Mouse (Mus musculus): Measurements from ENCODE around the gene Muc5b. TPM values are rescaled to one million over a fixed set of nuclear protein-coding genes. Genes with fewer than 3 reads are reported as not detected.
"Not testable (repeated sequence)": the region's sequence is repeated elsewhere in the genome, so short reads cannot be mapped to it uniquely, and the experiment has no call there.

Gene Muc5b
- not detected in 2 replicates for polyA plus RNA-seq (2012; rRNA removed)

GRCm38 (mm10) chr7:141838779-141839178, at the start of gene Muc5b:
Gene Muc5b (plus strand): TSS chr7:141839070.
- DNase-seq (ENCODE audit: low spot score): no peak

- DNase-seq (ENCODE audit: low spot score): no peak
These were observed 44.6 kb upstream of the Muc5b start for GRCm38 (mm10) chr7:141794251-141794650.

- no peak for DNase-seq (ENCODE audit: low spot score)
These were observed 35.7 kb upstream of the Muc5b start for GRCm38 (mm10) chr7:141803206-141803605.

GRCm38 (mm10) chr7:141805384-141805783, 33.5 kb upstream of the Muc5b start:
- DNase-seq (ENCODE audit: low spot score): no peak

- not testable (repeated sequence) for DNase-seq (ENCODE audit: low spot score)
These were observed 31.0 kb upstream of the Muc5b start for GRCm38 (mm10) chr7:141807823-141808222.

GRCm38 (mm10) chr7:141809933-141810332, 28.9 kb upstream of the Muc5b start:
- DNase-seq (ENCODE audit: low spot score): not testable (repeated sequence)

- no peak for DNase-seq (ENCODE audit: low spot score)
These were observed 25.5 kb upstream of the Muc5b start for GRCm38 (mm10) chr7:141813321-141813720.

- no peak for DNase-seq (ENCODE audit: low spot score)
These were observed 23.5 kb upstream of the Muc5b start for GRCm38 (mm10) chr7:141815361-141815760.

- no peak for DNase-seq (ENCODE audit: low spot score)
These were observed 21.4 kb upstream of the Muc5b start for GRCm38 (mm10) chr7:141817355-141818075.

GRCm38 (mm10) chr7:141818267-141818666, 20.6 kb upstream of the Muc5b start:
- no peak for DNase-seq (ENCODE audit: low spot score)

GRCm38 (mm10) chr7:141822582-141823261, 16.1 kb upstream of the Muc5b start:
- DNase-seq (ENCODE audit: low spot score): no peak

GRCm38 (mm10) chr7:141823699-141824098, 15.2 kb upstream of the Muc5b start:
- DNase-seq (ENCODE audit: low spot score): no peak

- no peak for DNase-seq (ENCODE audit: low spot score)
These were observed 14.5 kb upstream of the Muc5b start for GRCm38 (mm10) chr7:141824398-141824797.

- DNase-seq (ENCODE audit: low spot score): no peak
These were observed 2.9 kb upstream of the Muc5b start for GRCm38 (mm10) chr7:141835941-141836340.

GRCm38 (mm10) chr7:141836423-141836822, 2.4 kb upstream of the Muc5b start:
- no peak for DNase-seq (ENCODE audit: low spot score)

GRCm38 (mm10) chr7:141840354-141840753, 1.5 kb downstream of the Muc5b start:
- DNase-seq (ENCODE audit: low spot score): no peak

- no peak for DNase-seq (ENCODE audit: low spot score)
These were observed 22.2 kb downstream of the Muc5b start for GRCm38 (mm10) chr7:141861046-141861445.

- no peak for DNase-seq (ENCODE audit: low spot score)
These were observed 30.8 kb downstream of the Muc5b start for GRCm38 (mm10) chr7:141869644-141870043.

- DNase-seq (ENCODE audit: low spot score): no peak
These were observed 31.7 kb downstream of the Muc5b start for GRCm38 (mm10) chr7:141870553-141870952.

- no peak for DNase-seq (ENCODE audit: low spot score)
These were observed 36.0 kb downstream of the Muc5b start for GRCm38 (mm10) chr7:141874891-141875290.

- no peak for DNase-seq (ENCODE audit: low spot score)
These were observed 39.9 kb downstream of the Muc5b start for GRCm38 (mm10) chr7:141878813-141879212.

GRCm38 (mm10) chr7:141892151-141892550, 53.3 kb downstream of the Muc5b start:
- no peak for DNase-seq (ENCODE audit: low spot score)

- DNase-seq (ENCODE audit: low spot score): no peak
These were observed 63.0 kb downstream of the Muc5b start for GRCm38 (mm10) chr7:141901825-141902224.
